Mouse (Mus musculus) cerebellum, adult 2 months (tissue): ENCODE measurements around the gene Gtf3c6.

Experiments
- CTCF ChIP-seq: fragments of 200-500 bp; IDR thresholded peaks from 2 replicates; pipeline ENCODE4 v1.5.1; 2011; ENCODE audit warnings: low read depth, mild to moderate bottlenecking, control low read depth, low read length, moderate library complexity, borderline replicate concordance; ENCODE audit not compliant: insufficient read depth
- POLR2A ChIP-seq: fragments of 200-500 bp; IDR thresholded peaks from 2 replicates; pipeline ENCODE4 v1.6.1; 2011; ENCODE audit warnings: low read length, control low read depth, borderline replicate concordance; ENCODE audit not compliant: insufficient read depth

DNA sequence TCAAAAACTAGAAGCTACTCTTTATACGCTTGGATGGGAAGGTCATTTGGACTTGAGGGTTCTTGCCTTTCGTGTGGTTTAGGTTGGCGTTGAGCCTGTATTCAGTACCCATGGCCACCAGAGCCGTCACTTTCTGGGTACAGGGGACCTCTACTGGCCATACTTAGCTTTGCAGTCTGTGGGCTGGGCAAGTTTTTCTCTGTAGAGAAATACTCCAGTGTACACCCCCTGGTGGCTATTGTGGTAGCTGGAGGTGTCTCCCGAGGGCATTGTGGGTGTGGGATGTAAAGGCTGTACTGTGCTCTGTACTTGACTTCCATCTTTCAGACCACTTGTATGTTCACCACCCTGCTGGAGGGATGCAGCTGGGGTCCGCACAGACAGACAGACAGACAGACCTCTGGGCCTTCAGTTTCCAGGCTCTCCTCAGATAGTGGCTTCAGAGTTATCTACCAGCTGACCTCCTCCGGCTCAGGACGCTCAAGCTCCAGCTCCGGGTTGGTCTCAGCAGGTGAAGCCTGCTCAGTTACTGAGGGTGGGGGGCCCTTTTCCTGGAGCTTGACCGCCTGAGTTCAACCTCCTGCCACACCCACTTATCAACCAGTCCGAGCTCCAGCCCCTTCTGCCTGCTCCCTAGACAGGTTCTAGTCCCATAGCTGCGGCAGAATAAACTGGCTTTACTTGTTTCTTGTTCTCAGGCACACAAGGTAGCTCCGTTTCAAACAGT is 45.3 kb downstream of the Gtf3c6 start:
- TF ChIP-seq POLR2A (no peak), CTCF (peak; percentile 96)
